Mouse (Mus musculus): ENCODE results near the gene Ip6k3. TPM values are rescaled to one million over a fixed set of nuclear protein-coding genes. Genes with fewer than 3 reads are reported as not detected.

Ip6k3 gene
- polyA plus RNA-seq, 1 experiment from 2014 or later, result 0.60 TPM

GRCm38 (mm10) chr17:27200801-27201200 is 33.2 kb upstream of the Ip6k3 start:
- DNase-seq (ENCODE audit: low spot score) (no peak), ATAC-seq (ENCODE audit: low FRiP score) (no peak)
- H3K4me2 ChIP-seq (replicated peaks), result no peak overlapping the region
- no peak overlapping the region for H3K9ac ChIP-seq
- H3K4me3 ChIP-seq (replicated peaks; ENCODE audit: low read length), result no peak overlapping the region
- H3K4me1 ChIP-seq (replicated peaks; ENCODE audit: control insufficient read depth, insufficient read depth, low read length), result peaks cover 16% of the 10 kb centered on the region
- H3K27me3 ChIP-seq (ENCODE audit: control insufficient read depth, insufficient read depth, low read length), result no peaks in the 10 kb centered on the region
- no peaks in the 10 kb centered on the region for H3K9me3 ChIP-seq (ENCODE audit: control insufficient read depth, low read length)
- H3K36me3 ChIP-seq (replicated peaks; ENCODE audit: control insufficient read depth, insufficient read depth), result peaks cover 59% of the 10 kb centered on the region
- WGBS, result 68% methylated on average over 11 of the region's 11 CpGs
- H3K27ac ChIP-seq, result no peak overlapping the region

GRCm38 (mm10) chr17:27199864-27200263 is 32.3 kb upstream of the Ip6k3 start:
- no peak for DNase-seq (ENCODE audit: low spot score)
- no peak overlapping the region for H3K4me2 ChIP-seq (replicated peaks)
- H3K9me3 ChIP-seq (ENCODE audit: control insufficient read depth, low read length), result no peaks in the 10 kb centered on the region
- no peaks in the 10 kb centered on the region for H3K27me3 ChIP-seq (ENCODE audit: control insufficient read depth, insufficient read depth, low read length)
- H3K4me3 ChIP-seq (replicated peaks; ENCODE audit: low read length), result no peak overlapping the region
- H3K9ac ChIP-seq, result no peak overlapping the region
- no peak for ATAC-seq (ENCODE audit: low FRiP score)
- H3K36me3 ChIP-seq (replicated peaks; ENCODE audit: control insufficient read depth, insufficient read depth), result peaks cover 68% of the 10 kb centered on the region
- 81% methylated on average over 7 of the region's 7 CpGs for whole genome bisulfite sequencing
- no peak overlapping the region for H3K27ac ChIP-seq
- H3K4me1 ChIP-seq (replicated peaks; ENCODE audit: control insufficient read depth, insufficient read depth, low read length), result peaks cover 7% of the 10 kb centered on the region

- Histone ChIP-seq H3K9me3 (ENCODE audit: control insufficient read depth, low read length) (no peaks in the 10 kb centered on the region), H3K4me3 (replicated peaks; ENCODE audit: low read length) (no peak overlapping the region), H3K9ac (no peak overlapping the region), H3K27me3 (ENCODE audit: control insufficient read depth, insufficient read depth, low read length) (no peaks in the 10 kb centered on the region), H3K4me1 (replicated peaks; ENCODE audit: control insufficient read depth, insufficient read depth, low read length) (peaks cover 7% of the 10 kb centered on the region; the same call in 1 of the 2 replicates), H3K27ac (no peak overlapping the region), H3K36me3 (replicated peaks; ENCODE audit: control insufficient read depth, insufficient read depth) (peaks cover 75% of the 10 kb centered on the region), H3K4me2 (replicated peaks) (no peak overlapping the region)
- ATAC-seq (ENCODE audit: low FRiP score) (no peak), DNase-seq (ENCODE audit: low spot score) (no peak)
- WGBS, result 97% methylated on average over 9 of the region's 9 CpGs
Measured at GRCm38 (mm10) chr17:27199205-27199604, 31.6 kb upstream of the Ip6k3 start.

GRCm38 (mm10) chr17:27196206-27196605 is 28.6 kb upstream of the Ip6k3 start:
- H3K4me2 ChIP-seq (replicated peaks), result no peak overlapping the region
- peaks cover 4% of the 10 kb centered on the region; the same call in 1 of the 2 replicates for H3K4me1 ChIP-seq (replicated peaks; ENCODE audit: control insufficient read depth, insufficient read depth, low read length)
- peaks cover 95% of the 10 kb centered on the region for H3K36me3 ChIP-seq (replicated peaks; ENCODE audit: control insufficient read depth, insufficient read depth)
- H3K4me3 ChIP-seq (replicated peaks; ENCODE audit: low read length), result no peak overlapping the region
- 58% methylated on average over 9 of the region's 9 CpGs for WGBS
- H3K27me3 ChIP-seq (ENCODE audit: control insufficient read depth, insufficient read depth, low read length), result no peaks in the 10 kb centered on the region
- no peak for DNase-seq (ENCODE audit: low spot score)
- ATAC-seq (ENCODE audit: low FRiP score), result no peak
- H3K9me3 ChIP-seq (ENCODE audit: control insufficient read depth, low read length), result no peaks in the 10 kb centered on the region
- H3K27ac ChIP-seq, result peak overlapping the region; percentile 16; the same call in 1 of the 2 replicates
- no peak overlapping the region for H3K9ac ChIP-seq

- H3K9me3 ChIP-seq (ENCODE audit: control insufficient read depth, low read length), result no peaks in the 10 kb centered on the region
- 0 out of 2 replicates have a peak overlapping the region, but pooled peaks have one; percentile 16 for H3K9ac ChIP-seq
- no peak overlapping the region for H3K4me3 ChIP-seq (replicated peaks; ENCODE audit: low read length)
- peaks cover 4% of the 10 kb centered on the region; the same call in 1 of the 2 replicates for H3K4me1 ChIP-seq (replicated peaks; ENCODE audit: control insufficient read depth, insufficient read depth, low read length)
- H3K36me3 ChIP-seq (replicated peaks; ENCODE audit: control insufficient read depth, insufficient read depth), result peaks cover 95% of the 10 kb centered on the region
- no peaks in the 10 kb centered on the region for H3K27me3 ChIP-seq (ENCODE audit: control insufficient read depth, insufficient read depth, low read length)
- DNase-seq (ENCODE audit: low spot score) (no peak), ATAC-seq (ENCODE audit: low FRiP score) (no peak)
- no peak overlapping the region for H3K4me2 ChIP-seq (replicated peaks)
- WGBS, result 69% methylated on average over 20 of the region's 20 CpGs
- H3K27ac ChIP-seq, result peak overlapping the region; percentile 49; the same call in 1 of the 2 replicates
Measured at GRCm38 (mm10) chr17:27194258-27195185, 26.9 kb upstream of the Ip6k3 start.

- WGBS, result 80% methylated on average over 5 of the region's 5 CpGs
- ATAC-seq (ENCODE audit: low FRiP score) (no peak), DNase-seq (ENCODE audit: low spot score) (no peak)
- H3K4me3 ChIP-seq (replicated peaks; ENCODE audit: low read length), result no peak overlapping the region
- no peak overlapping the region for H3K4me2 ChIP-seq (replicated peaks)
- no peaks in the 10 kb centered on the region for H3K9me3 ChIP-seq (ENCODE audit: control insufficient read depth, low read length)
- peaks cover 7% of the 10 kb centered on the region; the same call in 1 of the 2 replicates for H3K4me1 ChIP-seq (replicated peaks; ENCODE audit: control insufficient read depth, insufficient read depth, low read length)
- no peaks in the 10 kb centered on the region for H3K27me3 ChIP-seq (ENCODE audit: control insufficient read depth, insufficient read depth, low read length)
- H3K9ac ChIP-seq, result no peak overlapping the region
- no peak overlapping the region for H3K27ac ChIP-seq
- peaks cover 68% of the 10 kb centered on the region for H3K36me3 ChIP-seq (replicated peaks; ENCODE audit: control insufficient read depth, insufficient read depth)
Measured at GRCm38 (mm10) chr17:27191804-27192203, 24.2 kb upstream of the Ip6k3 start.

GRCm38 (mm10) chr17:27191189-27191588 is 23.6 kb upstream of the Ip6k3 start:
- H3K4me2 ChIP-seq (replicated peaks), result no peak overlapping the region
- H3K27ac ChIP-seq, result no peak overlapping the region
- no peak overlapping the region for H3K4me3 ChIP-seq (replicated peaks; ENCODE audit: low read length)
- 89% methylated on average over 6 of the region's 6 CpGs for WGBS
- DNase-seq (ENCODE audit: low spot score) (no peak), ATAC-seq (ENCODE audit: low FRiP score) (no peak)
- H3K4me1 ChIP-seq (replicated peaks; ENCODE audit: control insufficient read depth, insufficient read depth, low read length), result peaks cover 7% of the 10 kb centered on the region; the same call in 1 of the 2 replicates
- no peaks in the 10 kb centered on the region for H3K9me3 ChIP-seq (ENCODE audit: control insufficient read depth, low read length)
- H3K9ac ChIP-seq, result no peak overlapping the region
- H3K36me3 ChIP-seq (replicated peaks; ENCODE audit: control insufficient read depth, insufficient read depth), result peaks cover 61% of the 10 kb centered on the region
- no peaks in the 10 kb centered on the region for H3K27me3 ChIP-seq (ENCODE audit: control insufficient read depth, insufficient read depth, low read length)

- no peaks in the 10 kb centered on the region for H3K27me3 ChIP-seq (ENCODE audit: control insufficient read depth, insufficient read depth, low read length)
- WGBS, result 38% methylated on average over 10 of the region's 10 CpGs
- H3K9ac ChIP-seq, result no peak overlapping the region
- ATAC-seq (ENCODE audit: low FRiP score) (peak; percentile 38; the same call in 1 of the 2 replicates), DNase-seq (ENCODE audit: low spot score) (peak; percentile 80)
- H3K36me3 ChIP-seq (replicated peaks; ENCODE audit: control insufficient read depth, insufficient read depth), result peaks cover 47% of the 10 kb centered on the region
- no peaks in the 10 kb centered on the region for H3K9me3 ChIP-seq (ENCODE audit: control insufficient read depth, low read length)
- no peak overlapping the region for H3K4me2 ChIP-seq (replicated peaks)
- H3K27ac ChIP-seq, result no peak overlapping the region
- H3K4me3 ChIP-seq (replicated peaks; ENCODE audit: low read length), result no peak overlapping the region
- H3K4me1 ChIP-seq (replicated peaks; ENCODE audit: control insufficient read depth, insufficient read depth, low read length), result 0 out of 2 replicates have a peak, but pooled peaks cover 7% of the 10 kb centered on the region
Measured at GRCm38 (mm10) chr17:27189640-27190216, 22.1 kb upstream of the Ip6k3 start.

GRCm38 (mm10) chr17:27188883-27189282 is 21.3 kb upstream of the Ip6k3 start:
- Histone ChIP-seq H3K27me3 (ENCODE audit: control insufficient read depth, insufficient read depth, low read length) (no peaks in the 10 kb centered on the region), H3K27ac (no peak overlapping the region), H3K4me2 (replicated peaks) (no peak overlapping the region), H3K9me3 (ENCODE audit: control insufficient read depth, low read length) (no peaks in the 10 kb centered on the region), H3K4me3 (replicated peaks; ENCODE audit: low read length) (no peak overlapping the region), H3K36me3 (replicated peaks; ENCODE audit: control insufficient read depth, insufficient read depth) (peaks cover 40% of the 10 kb centered on the region), H3K4me1 (replicated peaks; ENCODE audit: control insufficient read depth, insufficient read depth, low read length) (0 out of 2 replicates have a peak, but pooled peaks cover 4% of the 10 kb centered on the region), H3K9ac (no peak overlapping the region)
- DNase-seq (ENCODE audit: low spot score) (no peak), ATAC-seq (ENCODE audit: low FRiP score) (no peak)
- WGBS, result 72% methylated on average over 9 of the region's 9 CpGs

Measured in hindbrain, embryonic 14.5 days (tissue).